Mouse (Mus musculus) liver, postnatal 0 days (tissue): ENCODE results near the gene Nrg4. TPM values are rescaled to one million over a fixed set of nuclear protein-coding genes. Genes with fewer than 3 reads are reported as not detected.

Experiments used
- ATAC-seq: fragments of 200-750 bp; cut with Nextera tagmentation; 2 replicates; pipeline ENCODE4 v1.8.0; 2017; ENCODE audit warnings: mild to moderate bottlenecking, moderate library complexity
- DNase-seq: peaks from one replicate; pipeline ENCODE4 v3.0.0-alpha.2; 2016
- H3K27ac ChIP-seq: fragments of 300-500 bp; sonication (generic); 2 replicates; pipeline ENCODE4 v1.5.1; 2014; ENCODE audit warnings: antibody characterized with exemption, moderate library complexity, mild to moderate bottlenecking, low read depth
- H3K27me3 ChIP-seq: fragments of 300-500 bp; sonication (generic); 2 replicates; pipeline ENCODE4 v1.6.1; 2014; ENCODE audit warnings: low read length, control low read depth, mixed read lengths; ENCODE audit not compliant: insufficient read depth
- H3K36me3 ChIP-seq: fragments of 300-500 bp; sonication (generic); replicated peaks from 2 replicates; pipeline ENCODE4 v1.6.1; 2014; ENCODE audit warnings: mild to moderate bottlenecking, control low read depth, low read length, moderate library complexity, mixed read lengths; ENCODE audit not compliant: insufficient read depth
- H3K4me1 ChIP-seq: fragments of 300-500 bp; sonication (generic); 2 replicates; pipeline ENCODE4 v1.6.1; 2014; ENCODE audit warnings: antibody characterized with exemption, mild to moderate bottlenecking, control low read depth; ENCODE audit not compliant: insufficient read depth
- H3K4me2 ChIP-seq: fragments of 300-500 bp; sonication (generic); 2 replicates; pipeline ENCODE4 v1.6.1; 2014; ENCODE audit warnings: low read depth, mild to moderate bottlenecking, low read length, moderate library complexity, mixed read lengths
- H3K4me3 ChIP-seq: fragments of 300-500 bp; sonication (generic); 2 replicates; pipeline ENCODE4 v1.5.1; 2014; ENCODE audit warnings: low read depth, low read length
- H3K9ac ChIP-seq: fragments of 300-500 bp; sonication (generic); replicated peaks from 2 replicates; pipeline ENCODE4 v1.6.1; 2014; ENCODE audit warnings: mild to moderate bottlenecking, moderate library complexity
- H3K9me3 ChIP-seq: fragments of 300-500 bp; sonication (generic); 2 replicates; pipeline ENCODE4 v1.6.1; 2016; ENCODE audit warnings: mild to moderate bottlenecking, control low read depth, low read length, mixed read lengths
- CTCF ChIP-seq: sonication (generic); IDR thresholded peaks from 2 replicates; pipeline ENCODE4 v1.5.1; 2016; ENCODE audit warnings: antibody characterized with exemption, low read depth
- EP300 ChIP-seq: IDR thresholded peaks from 2 replicates; pipeline ENCODE4 v1.6.1; 2016; ENCODE audit warnings: antibody characterized with exemption, low read depth, mild to moderate bottlenecking
- WGBS: fragments of 180-500 bp; shearing (Covaris S2); extraction: QIAGEN DNeasy Blood & Tissue Kit; methylation state at CpG from one replicate; pipeline ENCODE4 v1.1.7; 2014; ENCODE audit not compliant: insufficient replicate concordance; 5-methylcytosine and 5-hydroxymethylcytosine counted together
- polyA plus RNA-seq: library from polyadenylated mRNA; unstranded; fragments of >200 nt; fragmentation: Nextera tagmentation; extraction: Ambion mirVana; gene quantifications from 2 replicates; pipeline ENCODE4 v1.2.1, GENCODE M21; 2015

Gene Nrg4
- 4.8 and 6.6 TPM in 2 replicates for polyA plus RNA-seq

GRCm38 (mm10) chr9:55326515-55327233, at the start of gene Nrg4, which contains the start of gene Tmem266:
Nrg4 (minus strand) TSS chr9:55326844.
Tmem266 (plus strand) TSS chr9:55326913.
- Histone ChIP-seq H3K9me3 (no peaks in the 10 kb centered on the region), H3K4me1 (0 out of 2 replicates have a peak, but pooled peaks cover 5% of the 10 kb centered on the region), H3K27ac (no peak within 1 kb of the TSS), H3K36me3 (no peaks in the 10 kb centered on the region), H3K27me3 (peaks cover 50% of the 10 kb centered on the region), H3K4me2 (peak within 1 kb of the TSS; percentile 98), H3K9ac (peak within 1 kb of the TSS; percentile 66), H3K4me3 (peak within 1 kb of the TSS; percentile 72)
- WGBS = under 1% methylated on average over 46 of the region's 82 CpGs
- TF ChIP-seq CTCF = no peak
- no peak for TF ChIP-seq EP300
- peak; percentile 87 for ATAC-seq
- DNase-seq = peak; percentile 75

GRCm38 (mm10) chr9:55371908-55372307, 45.3 kb upstream of the Nrg4 start:
- Histone ChIP-seq H3K4me3 (no peak overlapping the region), H3K27me3 (no peaks in the 10 kb centered on the region), H3K9me3 (no peaks in the 10 kb centered on the region), H3K36me3 (no peaks in the 10 kb centered on the region), H3K4me1 (no peaks in the 10 kb centered on the region), H3K9ac (no peak overlapping the region), H3K4me2 (no peak overlapping the region), H3K27ac (no peak overlapping the region)
- whole genome bisulfite sequencing = 74% methylated on average over 7 of the region's 7 CpGs
- TF ChIP-seq CTCF (no peak), EP300 (no peak)
- DNase-seq (no peak), ATAC-seq (no peak)

GRCm38 (mm10) chr9:55368011-55368410, 41.4 kb upstream of the Nrg4 start:
- ATAC-seq (no peak), DNase-seq (no peak)
- Histone ChIP-seq H3K4me1 (no peaks in the 10 kb centered on the region), H3K27me3 (no peaks in the 10 kb centered on the region), H3K9ac (no peak overlapping the region), H3K27ac (no peak overlapping the region), H3K4me2 (no peak overlapping the region), H3K4me3 (no peak overlapping the region), H3K9me3 (no peaks in the 10 kb centered on the region), H3K36me3 (no peaks in the 10 kb centered on the region)
- WGBS = 44% methylated on average over 3 of the region's 3 CpGs
- no peak for TF ChIP-seq EP300

- no peaks in the 10 kb centered on the region for H3K36me3 ChIP-seq
- TF ChIP-seq EP300 = no peak
- TF ChIP-seq CTCF = no peak
- ATAC-seq (no peak), DNase-seq (no peak)
- no peak overlapping the region for H3K9ac ChIP-seq
- no peaks in the 10 kb centered on the region for H3K9me3 ChIP-seq
- H3K4me3 ChIP-seq = no peak overlapping the region
- H3K27ac ChIP-seq = no peak overlapping the region
- H3K4me1 ChIP-seq = no peaks in the 10 kb centered on the region
- H3K27me3 ChIP-seq = no peaks in the 10 kb centered on the region
- H3K4me2 ChIP-seq = no peak overlapping the region
Observed at GRCm38 (mm10) chr9:55363707-55364106, 37.1 kb upstream of the Nrg4 start.

- WGBS = 54% methylated on average over 5 of the region's 5 CpGs
- Histone ChIP-seq H3K36me3 (no peaks in the 10 kb centered on the region), H3K9ac (no peak overlapping the region), H3K4me1 (no peaks in the 10 kb centered on the region), H3K4me3 (no peak overlapping the region), H3K9me3 (no peaks in the 10 kb centered on the region), H3K27ac (no peak overlapping the region), H3K4me2 (no peak overlapping the region), H3K27me3 (no peaks in the 10 kb centered on the region)
- ATAC-seq = no peak
- no peak for DNase-seq
- TF ChIP-seq EP300 (no peak), CTCF (no peak)
Observed at GRCm38 (mm10) chr9:55361969-55362368, 35.3 kb upstream of the Nrg4 start.

GRCm38 (mm10) chr9:55360861-55361260, 34.2 kb upstream of the Nrg4 start:
- Histone ChIP-seq H3K4me2 (no peak overlapping the region), H3K9me3 (no peaks in the 10 kb centered on the region), H3K27ac (no peak overlapping the region), H3K4me3 (no peak overlapping the region), H3K9ac (no peak overlapping the region), H3K27me3 (no peaks in the 10 kb centered on the region), H3K4me1 (no peaks in the 10 kb centered on the region), H3K36me3 (no peaks in the 10 kb centered on the region)
- no peak for TF ChIP-seq CTCF
- TF ChIP-seq EP300 = no peak
- DNase-seq (no peak), ATAC-seq (no peak)
- 58% methylated on average over 7 of the region's 7 CpGs for WGBS

GRCm38 (mm10) chr9:55360372-55360771, 33.7 kb upstream of the Nrg4 start:
- Histone ChIP-seq H3K4me1 (no peaks in the 10 kb centered on the region), H3K36me3 (no peaks in the 10 kb centered on the region), H3K4me2 (no peak overlapping the region), H3K9ac (no peak overlapping the region), H3K27me3 (no peaks in the 10 kb centered on the region), H3K4me3 (no peak overlapping the region), H3K27ac (no peak overlapping the region), H3K9me3 (no peaks in the 10 kb centered on the region)
- TF ChIP-seq EP300 = no peak
- no peak for TF ChIP-seq CTCF
- ATAC-seq = no peak
- 64% methylated on average over 3 of the region's 3 CpGs for WGBS
- no peak for DNase-seq
